Mouse (Mus musculus) fat pad, adult 2 months (tissue): ENCODE measurements around the gene Arap2.

ENCODE experiments used
- DNase-seq: peaks from one replicate; pipeline ENCODE4 v3.0.0-alpha.2; 2011; ENCODE audit warnings: low read depth, low spot score; ENCODE audit errors: extremely low read depth

Gene Arap2

DNA sequence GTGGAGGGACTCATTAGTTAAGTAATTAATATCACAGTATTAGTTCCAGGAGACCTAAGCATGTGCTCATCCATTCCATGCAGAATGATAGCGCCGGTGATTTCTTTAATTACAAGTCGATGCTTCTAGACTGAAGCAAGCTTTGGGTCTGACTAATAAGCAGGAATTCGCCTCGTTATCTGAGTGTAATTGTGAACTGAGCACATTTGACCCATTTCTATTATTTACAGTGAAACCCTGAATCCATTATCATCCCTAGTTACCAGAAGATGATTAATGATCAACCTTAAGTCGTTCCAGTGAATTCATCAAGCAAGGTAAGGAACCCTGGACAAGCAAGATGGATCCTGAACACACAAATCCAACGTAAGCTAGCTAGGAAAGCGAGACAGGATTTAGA lies 125.5 kb downstream of the Arap2 start:
- DNase-seq = no peak

DNA sequence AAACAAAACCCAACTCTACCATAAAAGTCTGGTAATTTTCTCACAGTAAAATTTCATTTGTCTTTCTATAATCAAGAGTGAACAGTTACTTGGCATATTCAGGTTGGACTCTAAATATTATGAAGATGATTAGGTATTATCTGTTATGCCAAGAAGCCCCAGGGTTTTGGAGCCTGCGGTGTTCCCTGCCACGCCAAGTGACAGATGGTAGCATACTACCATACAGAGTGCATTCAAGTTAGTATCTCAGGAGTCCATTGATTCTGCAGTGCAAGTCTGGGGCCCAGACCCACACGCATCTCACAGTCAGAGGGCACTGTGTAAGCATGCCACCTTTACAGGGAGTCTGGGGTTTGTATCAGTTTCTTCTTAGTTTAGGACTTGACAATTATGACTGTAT lies 129.6 kb downstream of the Arap2 start:
- DNase-seq = no peak

DNA sequence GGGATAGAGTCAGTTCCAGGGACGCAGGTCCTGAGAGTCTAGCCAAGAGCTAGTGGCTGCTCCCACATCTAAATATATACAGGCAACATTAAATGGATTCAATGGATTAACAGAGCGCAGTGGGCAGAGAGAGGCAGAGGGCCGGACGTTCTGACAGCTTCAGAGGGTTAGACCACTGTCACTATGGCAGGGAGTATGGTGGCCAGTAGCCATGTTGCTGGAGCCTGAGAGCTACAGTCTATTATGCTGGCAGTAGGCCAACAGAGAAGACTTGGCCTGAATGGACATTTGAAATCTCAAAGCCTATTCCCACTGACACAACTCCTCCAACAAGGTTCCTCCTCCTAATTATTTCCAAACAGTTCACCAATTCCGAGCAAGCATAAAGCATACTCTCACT lies 137.1 kb downstream of the Arap2 start:
- no peak for DNase-seq

DNA sequence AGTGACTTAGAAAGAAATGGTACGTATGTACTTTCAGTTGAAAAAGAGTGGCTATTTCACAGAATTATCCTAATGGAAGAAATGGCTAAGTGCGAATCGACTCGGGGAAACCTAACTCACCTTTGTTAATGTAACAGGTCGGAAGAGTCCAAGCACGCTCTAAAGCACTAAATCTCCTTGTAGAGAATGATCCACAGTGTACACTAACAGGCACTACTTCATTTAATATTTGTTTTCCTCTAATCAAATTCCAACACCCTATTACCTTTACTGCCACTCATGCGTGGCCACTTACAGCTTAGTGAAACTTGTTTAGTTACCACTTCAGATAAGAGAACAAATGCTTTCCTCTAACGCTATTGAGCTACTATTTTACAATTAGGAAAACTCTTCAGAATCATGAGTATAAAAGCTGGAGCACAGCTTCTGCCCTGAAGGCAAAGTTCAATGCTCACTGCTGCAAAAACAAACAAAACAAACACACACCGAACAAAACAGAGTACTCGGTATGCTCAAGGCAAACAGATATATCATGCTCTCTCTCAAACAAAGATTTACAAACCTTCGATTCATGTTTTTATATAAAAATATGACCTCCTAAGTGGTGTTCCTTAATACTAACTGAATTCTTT lies 143.0 kb downstream of the Arap2 start:
- DNase-seq = no peak

DNA sequence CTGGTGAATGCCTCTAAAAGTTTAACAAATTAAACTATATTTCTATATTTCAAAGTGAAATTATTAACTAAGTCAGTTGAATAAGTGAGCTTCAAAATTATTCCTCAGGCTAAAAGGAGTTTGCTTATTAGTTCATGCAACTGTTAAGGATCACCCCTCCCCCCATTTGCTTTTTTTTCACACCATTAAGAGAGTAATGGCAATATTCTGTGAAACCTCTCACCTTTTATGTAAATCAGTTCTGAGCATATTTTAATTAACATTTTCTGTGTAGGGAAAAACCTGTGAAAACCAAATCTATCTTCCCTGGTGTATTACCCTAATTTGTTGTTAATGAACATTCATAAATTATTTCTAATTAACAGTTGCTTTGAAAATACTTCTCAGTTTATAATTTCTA lies 147.7 kb downstream of the Arap2 start:
- DNase-seq = no peak

DNA sequence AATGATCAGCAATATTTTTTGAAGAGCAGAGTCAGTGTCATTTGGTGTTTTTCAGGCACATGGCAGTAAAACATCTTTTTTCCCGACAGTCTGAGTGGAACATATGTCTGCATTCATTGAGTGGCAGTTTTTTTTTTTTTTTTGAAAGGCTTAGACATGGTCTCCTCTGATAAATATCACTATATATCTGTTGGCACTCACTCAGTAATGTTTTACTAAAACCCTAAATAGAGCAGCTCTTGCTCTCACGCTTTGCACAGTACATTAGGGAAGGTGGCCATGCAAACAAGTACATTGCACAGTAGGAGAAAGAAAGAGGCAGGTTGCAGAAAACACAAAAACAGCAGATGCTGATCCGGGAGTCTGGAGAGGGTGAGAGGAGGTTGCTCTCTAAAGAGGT lies 154.0 kb downstream of the Arap2 start:
- no peak for DNase-seq

DNA sequence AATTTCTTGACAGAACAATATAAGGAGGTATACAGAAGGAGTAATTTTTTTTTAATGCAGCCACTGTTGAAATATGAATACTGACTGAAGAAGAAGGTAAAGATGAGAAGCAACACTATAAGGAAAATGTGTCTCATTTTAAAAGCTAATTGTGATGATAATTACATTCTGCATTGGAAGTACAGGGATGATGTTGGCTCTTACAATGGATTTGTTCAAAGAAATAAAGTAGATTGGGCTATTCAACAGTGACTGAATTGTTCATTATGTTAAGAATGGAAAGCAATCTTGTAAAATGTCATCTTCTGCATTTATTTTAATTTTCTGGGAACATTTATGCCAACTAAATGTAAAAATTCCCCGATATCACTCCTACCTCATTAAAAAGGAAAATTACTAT lies 178.6 kb downstream of the Arap2 start:
- no peak for DNase-seq

DNA sequence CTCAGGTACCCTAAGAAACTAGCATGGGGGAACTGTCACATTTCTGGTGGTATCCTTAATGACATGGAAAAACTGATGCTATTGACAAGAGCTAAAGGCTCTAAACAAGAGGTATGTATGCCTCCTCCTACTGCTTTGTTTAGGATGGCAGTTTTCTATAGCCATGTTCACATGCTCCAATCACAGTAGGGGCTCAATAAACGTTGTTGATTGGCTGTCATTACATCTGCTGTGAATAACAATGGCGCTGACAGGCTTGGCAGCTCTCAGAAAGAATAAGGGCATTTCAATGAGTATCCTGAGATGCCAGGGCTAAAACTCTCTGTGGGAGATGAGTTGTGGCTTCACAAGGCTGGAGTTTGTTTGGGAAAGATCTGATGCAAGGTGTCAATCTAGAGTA lies 183.3 kb downstream of the Arap2 start:
- DNase-seq = no peak

DNA sequence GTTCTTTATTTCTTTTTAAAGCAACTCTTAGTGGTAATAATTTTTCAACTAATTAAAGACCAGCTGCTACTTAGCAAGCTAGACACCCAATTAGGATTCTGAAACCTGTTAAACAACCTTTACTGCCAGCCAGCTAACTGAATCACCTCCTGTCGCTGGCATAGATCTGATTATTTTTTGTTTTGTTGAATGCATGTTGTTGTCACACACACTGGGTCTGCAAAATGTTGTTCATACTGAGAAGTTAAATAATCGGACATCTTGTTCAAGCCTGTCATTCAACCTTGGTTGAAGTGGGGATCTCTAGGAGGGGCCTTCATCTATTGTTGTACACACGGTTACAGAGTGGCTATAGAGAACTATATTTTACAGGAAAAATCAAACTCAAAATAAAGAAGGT lies 184.3 kb downstream of the Arap2 start:
- no peak for DNase-seq

DNA sequence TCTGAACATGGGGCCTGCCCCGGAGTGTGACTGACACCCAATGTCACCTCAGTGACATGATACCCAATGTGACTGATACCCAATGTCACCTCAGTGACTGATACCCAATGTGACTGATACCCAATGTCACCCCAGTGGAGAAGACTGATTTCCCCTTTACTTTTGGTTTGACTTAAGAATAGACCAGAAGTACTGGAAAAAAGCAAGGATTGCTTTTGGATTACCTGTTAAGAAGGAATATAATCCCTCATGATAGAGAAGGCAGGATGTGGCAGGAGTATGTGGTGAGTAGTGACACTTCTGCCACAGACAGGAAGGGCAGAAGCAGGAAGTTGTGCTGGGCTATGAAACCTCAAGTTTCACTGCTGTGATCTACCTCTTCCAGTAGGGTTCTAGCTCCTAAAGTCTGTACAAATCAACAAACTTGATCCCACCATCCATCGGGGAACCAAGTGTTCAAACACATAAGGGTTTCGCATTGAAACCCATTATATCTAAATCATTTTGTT lies 191.6 kb downstream of the Arap2 start:
- DNase-seq = no peak
